Mouse (Mus musculus) cerebellum, adult 8-10 months (tissue): ENCODE results near the gene Hibch.

ENCODE experiments used
- DNase-seq: peaks from one replicate; pipeline ENCODE4 v3.0.0; 2022

Hibch gene

GRCm38 (mm10) chr1:52844782-52845665, at the start of gene Hibch:
Hibch (plus strand) TSS chr1:52844929.
- DNase-seq: peak; percentile 97

GRCm38 (mm10) chr1:52795927-52796326, 48.8 kb upstream of the Hibch start:
- no peak for DNase-seq

DNA sequence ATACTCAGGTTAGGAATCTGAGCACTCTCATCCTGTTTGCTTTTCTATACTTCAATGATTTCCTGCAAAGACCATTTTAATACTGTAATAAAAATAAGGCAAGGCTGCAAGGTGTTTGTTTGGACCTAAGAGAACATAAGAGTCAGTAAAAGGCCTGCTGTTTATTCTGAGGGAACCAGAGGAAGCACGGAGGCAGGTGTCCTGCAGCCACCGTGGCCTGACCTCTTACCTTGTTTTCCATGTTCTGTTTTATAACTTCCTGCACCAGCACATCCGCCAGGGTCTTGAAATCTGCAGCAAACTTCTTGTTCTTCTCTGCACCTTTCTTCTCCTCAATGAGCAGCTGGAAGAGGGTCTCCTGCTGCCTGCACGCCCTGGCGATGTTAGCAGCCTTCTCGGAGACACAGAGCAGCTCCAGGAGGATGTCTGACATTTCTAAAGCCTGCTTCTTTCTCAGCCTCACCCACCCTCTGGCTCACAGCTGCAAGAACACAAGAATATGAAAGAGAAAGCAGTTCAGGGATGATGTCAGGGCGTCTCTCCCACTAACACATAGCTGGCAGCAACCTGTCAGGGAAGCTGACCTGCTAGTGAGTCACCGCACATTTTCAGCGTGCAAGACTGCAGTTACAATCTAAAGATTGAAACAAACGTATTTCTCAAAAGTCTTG, 45.5 kb upstream of the Hibch start:
- DNase-seq: peak; percentile 25

GRCm38 (mm10) chr1:52799772-52800171, 45.0 kb upstream of the Hibch start:
- DNase-seq: peak; percentile 31

GRCm38 (mm10) chr1:52800340-52800740, 44.4 kb upstream of the Hibch start:
- no peak for DNase-seq

GRCm38 (mm10) chr1:52801651-52802050, 43.1 kb upstream of the Hibch start:
- DNase-seq: no peak

GRCm38 (mm10) chr1:52802406-52802975, 42.2 kb upstream of the Hibch start:
- no peak for DNase-seq

DNA sequence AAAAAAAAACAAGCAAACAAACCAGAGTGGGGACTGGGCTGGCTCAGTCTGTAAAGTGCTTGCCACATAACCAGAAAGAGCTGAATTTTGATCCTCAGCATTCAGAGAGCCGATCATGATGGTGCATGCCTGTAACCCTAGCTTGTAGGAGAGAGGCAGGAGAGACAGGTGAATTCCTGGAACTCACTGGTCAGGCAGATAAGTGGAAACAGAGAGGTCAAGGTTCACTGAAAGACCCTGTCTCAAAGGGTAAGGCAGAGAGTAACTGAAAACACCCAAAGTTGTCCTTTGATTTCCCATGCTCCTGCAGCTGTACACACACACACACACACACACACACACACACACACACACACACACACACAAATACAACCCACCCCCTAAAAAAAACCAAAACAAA, 39.7 kb upstream of the Hibch start:
- DNase-seq: no peak

DNA sequence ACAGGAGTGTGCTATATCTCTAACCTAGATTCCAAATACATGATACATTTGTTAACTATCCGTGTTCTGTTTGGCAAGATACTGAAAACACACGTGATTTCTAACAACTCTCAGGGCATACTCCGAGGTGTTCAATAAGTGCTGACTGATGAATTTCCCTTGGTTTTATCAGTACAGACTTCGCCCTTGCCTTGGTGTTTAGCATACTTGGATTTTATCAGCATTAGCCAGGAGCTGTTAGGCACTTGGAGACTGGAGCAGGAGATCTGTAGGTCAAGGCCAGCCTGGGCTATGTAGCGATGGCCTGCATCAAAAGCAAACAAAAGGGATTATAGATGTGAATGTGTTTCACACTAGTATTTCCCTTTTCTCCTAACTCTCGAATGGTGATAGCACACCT, 36.3 kb upstream of the Hibch start:
- DNase-seq: no peak

GRCm38 (mm10) chr1:52816232-52816891, 28.4 kb upstream of the Hibch start:
- DNase-seq: peak; percentile 31

DNA sequence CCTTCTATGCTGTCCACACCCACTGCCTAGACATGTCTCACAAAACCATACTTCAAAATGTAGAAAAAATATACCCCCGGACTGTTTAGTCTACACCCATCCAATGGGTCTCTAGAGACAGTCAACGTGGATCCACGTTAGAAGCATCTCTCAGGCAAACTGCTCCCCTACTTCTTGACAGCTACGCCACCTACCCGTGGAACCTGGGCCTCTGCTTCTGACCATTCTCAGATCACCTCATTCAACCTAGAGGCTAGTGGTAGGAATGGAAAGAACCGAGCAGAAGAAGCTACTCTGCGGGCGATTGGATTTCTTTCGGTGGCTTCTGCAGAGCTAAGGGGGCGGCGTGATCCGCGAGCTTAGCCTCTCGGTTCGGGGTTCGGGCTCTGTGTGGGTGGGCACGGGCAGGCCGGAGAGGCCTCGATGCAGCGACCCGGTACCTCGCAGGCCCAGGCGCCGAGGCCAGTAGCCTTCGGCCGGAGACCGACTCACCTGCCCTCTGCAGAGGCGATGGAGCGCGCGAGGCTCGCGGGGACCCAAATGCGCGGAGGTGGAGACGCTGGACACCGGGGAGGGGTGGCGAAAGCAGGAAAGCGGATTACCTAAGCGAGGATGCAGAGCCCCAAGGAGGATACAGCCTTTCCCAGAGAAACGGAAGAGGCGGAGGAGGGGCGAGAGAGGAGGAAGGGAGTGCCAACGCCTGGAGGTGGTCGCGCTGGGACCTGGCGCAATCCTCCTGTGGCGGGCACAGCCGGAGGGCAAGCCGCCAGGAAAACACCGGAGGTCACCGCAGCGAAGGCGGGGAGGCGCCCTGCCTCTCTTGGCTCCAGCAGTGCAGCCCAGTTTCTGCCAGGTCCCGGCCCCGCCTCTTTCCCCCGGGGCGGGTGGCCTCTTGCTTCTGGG, 27.6 kb upstream of the Hibch start, which contains the start of gene Inpp1:
Gene Inpp1 (minus strand): TSS at position 779 of the 903 bp plus-strand sequence.
- peak; percentile 87 for DNase-seq

- no peak for DNase-seq
These were observed 26.9 kb upstream of the Hibch start for GRCm38 (mm10) chr1:52817813-52818147.

DNA sequence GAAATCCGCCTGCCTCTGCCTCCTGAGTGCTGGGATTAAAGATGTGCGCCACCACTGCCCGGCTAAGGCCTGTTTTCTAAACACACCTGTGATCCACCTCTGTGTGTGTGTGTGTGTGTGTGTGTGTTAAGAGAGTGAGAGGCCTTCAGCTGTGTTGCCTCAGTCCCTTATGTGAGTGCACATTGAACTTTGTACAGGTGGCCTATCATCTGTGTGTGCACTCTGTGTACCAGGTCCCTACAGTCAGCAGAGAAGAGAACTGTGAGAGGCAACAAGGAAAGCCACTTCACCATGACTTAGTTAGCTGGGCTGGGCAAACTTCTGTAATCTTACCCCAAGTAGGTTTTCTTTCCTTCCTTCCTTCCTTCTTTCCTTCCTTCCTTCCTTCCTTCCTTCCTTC, 5.6 kb upstream of the Hibch start:
- DNase-seq: no peak

- DNase-seq: peak; percentile 25
These were observed 375 bp upstream of the Hibch start for GRCm38 (mm10) chr1:52844354-52844753.

- DNase-seq: no peak
These were observed 1.8 kb downstream of the Hibch start for GRCm38 (mm10) chr1:52846556-52846955.

- DNase-seq: no peak
These were observed 4.7 kb downstream of the Hibch start for GRCm38 (mm10) chr1:52849422-52849821.

- DNase-seq: peak; percentile 20
These were observed 9.3 kb downstream of the Hibch start for GRCm38 (mm10) chr1:52854029-52854428.

DNA sequence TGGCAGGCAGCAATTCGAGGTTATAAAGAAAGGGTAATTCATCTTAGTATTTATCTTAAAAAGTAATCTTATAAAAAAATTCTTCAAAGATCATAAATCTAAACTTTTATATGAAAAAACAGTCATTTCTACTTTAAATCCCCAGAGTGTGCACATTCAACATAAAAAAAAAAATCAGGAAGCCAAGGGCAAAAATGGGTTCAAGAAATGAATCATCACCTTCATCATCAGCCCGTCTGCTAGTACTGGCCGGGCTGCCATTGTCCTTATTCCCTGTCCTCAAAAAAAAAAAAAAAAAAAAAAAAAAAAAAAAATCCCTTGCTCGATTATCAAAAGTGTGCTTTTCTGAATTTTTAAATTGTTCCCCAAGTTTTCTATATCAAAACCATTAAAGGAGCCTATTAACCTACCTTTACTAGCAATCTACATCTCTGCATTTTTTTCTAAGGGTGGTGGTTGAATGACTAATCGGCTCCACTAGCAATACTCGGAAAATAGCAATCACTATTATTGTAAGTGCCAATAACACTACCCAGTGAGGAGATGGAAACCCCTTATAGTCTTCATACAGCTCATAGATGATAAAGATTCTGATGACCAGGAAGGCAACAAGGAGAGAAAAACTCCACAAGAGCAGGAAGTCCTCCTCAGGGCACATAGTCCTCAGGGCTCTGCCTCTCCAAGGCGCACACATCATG, 11.3 kb downstream of the Hibch start:
- DNase-seq: no peak

GRCm38 (mm10) chr1:52864220-52864619, 19.5 kb downstream of the Hibch start:
- DNase-seq: no peak

DNA sequence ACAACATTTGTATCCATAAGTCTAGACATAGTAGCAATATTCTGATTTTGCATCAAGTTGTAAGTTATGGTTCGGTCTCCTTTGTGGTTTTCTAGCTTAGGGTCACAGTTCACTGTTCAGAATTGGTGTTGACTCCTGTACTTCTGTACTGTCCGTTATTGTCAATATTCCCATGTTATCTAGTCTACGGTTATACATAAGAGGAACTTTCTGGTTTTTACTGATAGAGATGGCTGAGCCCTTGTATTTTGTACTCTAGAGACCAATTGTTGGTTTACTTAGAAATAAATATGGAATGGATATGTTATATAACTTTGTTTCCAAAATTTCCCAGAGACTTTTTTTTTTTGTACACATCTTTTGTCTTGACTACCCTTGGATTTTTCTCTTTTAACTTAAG, 21.3 kb downstream of the Hibch start:
- DNase-seq: no peak

GRCm38 (mm10) chr1:52867876-52868275, 23.1 kb downstream of the Hibch start:
- no peak for DNase-seq

DNA sequence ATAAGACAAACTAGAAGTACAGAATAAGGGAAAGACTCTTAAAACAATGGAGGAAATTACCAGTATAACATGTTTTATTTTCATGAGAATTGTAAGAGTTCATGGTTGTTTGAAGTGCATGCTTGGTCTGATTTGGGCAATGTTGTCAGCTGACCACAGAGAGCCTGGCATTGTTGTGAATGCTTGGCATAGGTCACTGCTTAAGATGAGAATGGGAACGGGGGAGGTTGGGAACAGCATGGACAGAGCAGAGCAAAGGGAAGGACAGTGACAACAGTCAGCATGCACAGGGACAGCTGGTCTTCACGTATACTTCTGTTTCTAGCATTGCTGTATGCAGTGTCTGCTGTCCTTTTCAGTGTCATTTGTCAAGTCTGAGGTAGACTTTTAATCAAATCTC, 39.5 kb downstream of the Hibch start:
- DNase-seq: no peak
